Mouse (Mus musculus) CH12.LX (cell line): ENCODE measurements at regions not wholly inside any gene's neighbourhood (a gene's known extent, or its start where the extent isn't known, plus 50 kb on each side); places are given as distances from the start of the nearest gene placed in this dataset.
A peak's percentile ranks its signal among the peaks of the same experiment; 100 is the strongest.

Source experiments
- DNase-seq: peaks from one replicate; pipeline ENCODE4 v3.0.0-alpha.2; 2013; ENCODE audit errors: extremely low read depth
- H3K27ac ChIP-seq: 2 replicates; pipeline ENCODE4 v1.5.1; 2012; ENCODE audit warnings: low read depth, mild to moderate bottlenecking, control low read depth, moderate library complexity; ENCODE audit not compliant: insufficient read depth
- H3K27me3 ChIP-seq: replicated peaks from 2 replicates; pipeline ENCODE3; 2012; ENCODE audit warnings: inconsistent platforms
- H3K36me3 ChIP-seq, 2 experiments: replicated peaks in 1 of 2; 2 replicates each; pipeline versions ENCODE3 to v1.6.1; 2012; ENCODE audit warnings: inconsistent platforms in 1 of 2, low read length in 1 of 2, mild to moderate bottlenecking in 1 of 2, mixed read lengths in 1 of 2, moderate library complexity in 1 of 2; ENCODE audit not compliant: control insufficient read depth in 1 of 2, insufficient read depth in 1 of 2
- H3K4me1 ChIP-seq, 2 experiments: 2 replicates each; pipeline ENCODE4 v1.6.1; 2012; ENCODE audit warnings: inconsistent platforms in 1 of 2, moderate library complexity in 1 of 2; ENCODE audit not compliant: insufficient read depth in 2 of 2, control insufficient read depth in 1 of 2
- H3K4me2 ChIP-seq: 2 replicates; pipeline ENCODE4 v1.6.1; 2012; ENCODE audit warnings: low read depth, mild to moderate bottlenecking, control low read depth; ENCODE audit not compliant: poor library complexity, insufficient read depth, severe bottlenecking
- H3K4me3 ChIP-seq, 3 experiments: fragments of 150-350 bp in 1 of 3; sonication (generic) in 1 of 3; replicated peaks in 1 of 3; 2 replicates each; pipeline versions ENCODE3 to v1.5.1; 2011 to 2012; ENCODE audit warnings: low read depth in 2 of 3, low read length in 2 of 3, mild to moderate bottlenecking in 2 of 3, moderate library complexity in 2 of 3, control low read depth in 1 of 3, improper control_type of control experiment in 1 of 3, inconsistent platforms in 1 of 3, mixed read lengths in 1 of 3; ENCODE audit not compliant: poor library complexity in 1 of 3
- H3K79me2 ChIP-seq: replicated peaks from 2 replicates; pipeline ENCODE4 v1.6.1; 2012; ENCODE audit warnings: mild to moderate bottlenecking, moderate library complexity; ENCODE audit not compliant: control insufficient read depth, poor library complexity, insufficient read depth, severe bottlenecking; ENCODE audit errors: extremely low read depth
- H3K9ac ChIP-seq: 2 replicates; pipeline ENCODE4 v1.6.1; 2012; ENCODE audit warnings: low read depth, mild to moderate bottlenecking, control low read depth, moderate library complexity; ENCODE audit not compliant: insufficient read depth
- H3K9me3 ChIP-seq: replicated peaks from 2 replicates; pipeline ENCODE3; 2012; ENCODE audit warnings: low read length, inconsistent platforms, mixed read lengths
- ELF1 ChIP-seq: IDR thresholded peaks from 2 replicates; pipeline ENCODE4 v1.6.1; 2014; ENCODE audit warnings: low read depth, mild to moderate bottlenecking, inconsistent platforms, low read length, improper control_type of control experiment
- JUN ChIP-seq: IDR thresholded peaks from 2 replicates; pipeline ENCODE4 v1.6.1; 2011; ENCODE audit warnings: low read depth, mild to moderate bottlenecking, low read length, improper control_type of control experiment, moderate library complexity; ENCODE audit not compliant: insufficient read depth
- JUND ChIP-seq: conservative IDR thresholded peaks from 2 replicates; pipeline ENCODE4 v1.6.1; 2011; ENCODE audit warnings: low read depth, low read length, improper control_type of control experiment
- KAT2A ChIP-seq: IDR thresholded peaks from 2 replicates; pipeline ENCODE4 v1.6.1; 2012; ENCODE audit warnings: low read length, improper control_type of control experiment, inconsistent platforms; ENCODE audit not compliant: insufficient replicate concordance
- MAFK ChIP-seq: IDR thresholded peaks from 2 replicates; pipeline ENCODE4 v1.6.1; 2011; ENCODE audit warnings: low read length, improper control_type of control experiment; ENCODE audit not compliant: insufficient replicate concordance
- MAX ChIP-seq: IDR thresholded peaks from 2 replicates; pipeline ENCODE4 v1.6.1; 2011; ENCODE audit warnings: low read length, improper control_type of control experiment
- MEF2A ChIP-seq: IDR thresholded peaks from 2 replicates; pipeline ENCODE4 v1.6.1; 2014; ENCODE audit warnings: low read depth, mild to moderate bottlenecking, inconsistent platforms, low read length, improper control_type of control experiment, borderline replicate concordance
- MXI1 ChIP-seq: IDR thresholded peaks from 2 replicates; pipeline ENCODE4 v1.6.1; 2011; ENCODE audit warnings: mild to moderate bottlenecking, low read depth, low read length, improper control_type of control experiment
- NELFE ChIP-seq: IDR thresholded peaks from 2 replicates; pipeline ENCODE4 v1.6.1; 2011; ENCODE audit warnings: low read depth, low read length, improper control_type of control experiment
- NRF1 ChIP-seq: IDR thresholded peaks from 2 replicates; pipeline ENCODE4 v1.6.1; 2014; ENCODE audit warnings: low read depth, mild to moderate bottlenecking, inconsistent platforms, low read length, improper control_type of control experiment, moderate library complexity
- POLR2AphosphoS2 ChIP-seq: IDR thresholded peaks from 2 replicates; pipeline ENCODE4 v1.6.1; 2011; ENCODE audit warnings: low read depth, low read length, improper control_type of control experiment
- SIN3A ChIP-seq: IDR thresholded peaks from 2 replicates; pipeline ENCODE4 v1.6.1; 2012; ENCODE audit warnings: low read length, improper control_type of control experiment, inconsistent platforms
- TBP ChIP-seq: conservative IDR thresholded peaks from 2 replicates; pipeline ENCODE4 v1.6.1; 2011; ENCODE audit warnings: low read depth, low read length, improper control_type of control experiment
- TCF12 ChIP-seq: IDR thresholded peaks from 2 replicates; pipeline ENCODE4 v1.6.1; 2014; ENCODE audit warnings: low read depth, mild to moderate bottlenecking, inconsistent platforms, low read length, improper control_type of control experiment
- UBTF ChIP-seq: IDR thresholded peaks from 2 replicates; pipeline ENCODE4 v1.6.1; 2012; ENCODE audit warnings: low read depth, mild to moderate bottlenecking, inconsistent platforms, low read length, improper control_type of control experiment, moderate library complexity
- USF2 ChIP-seq: conservative IDR thresholded peaks from 2 replicates; pipeline ENCODE4 v1.6.1; 2011; ENCODE audit warnings: low read depth, low read length, improper control_type of control experiment
- ZC3H11A ChIP-seq: IDR thresholded peaks from 2 replicates; pipeline ENCODE4 v1.6.1; 2012; ENCODE audit warnings: low read depth, mild to moderate bottlenecking, inconsistent platforms, low read length, improper control_type of control experiment
- dilution Hi-C: fragments of 300-500 bp; cut with MboI; formaldehyde crosslinking; loops from 2 replicates; pipeline ENCODE4 v1.14.3; 2020; ENCODE audit warnings: low sequenced_read_pairs; ENCODE audit not compliant: extremely low pct_unique_long_range_greater_than_20kb, extremely low pct_ligation_motif_present
- in situ Hi-C: fragments of 300-500 bp; cut with MboI; formaldehyde crosslinking; loops from 3 replicates; pipeline ENCODE4 v1.14.3; 2019; ENCODE audit warnings: low sequenced_read_pairs, low pct_ligation_motif_present, low pct_unique_long_range_greater_than_20kb, mixed read lengths

DNA sequence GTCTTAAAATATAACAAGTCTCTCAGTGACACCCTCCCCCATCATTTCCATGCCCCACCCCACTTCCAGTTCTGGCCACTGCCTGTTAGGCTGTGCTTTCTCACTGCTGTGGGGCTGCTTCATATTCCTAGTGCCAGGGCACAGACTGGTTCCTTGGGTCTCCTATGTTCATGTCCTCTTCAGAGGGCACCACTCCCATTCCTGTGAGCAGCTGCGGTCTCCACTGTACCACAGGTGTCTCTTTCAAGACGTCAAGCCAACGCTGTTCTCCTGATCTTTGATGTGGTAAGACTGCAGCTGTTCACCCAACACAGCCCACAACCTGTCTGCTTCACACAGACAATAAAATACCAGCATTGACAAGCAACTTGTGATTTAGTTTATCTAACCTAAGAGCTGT, 204.5 kb downstream of the Ankrd50 start:
- dilution Hi-C loops (no loop called here), in situ Hi-C loops (no loop called here)
- Histone ChIP-seq H3K79me2 (no peaks in the 10 kb centered on the region), H3K27me3 (no peaks in the 10 kb centered on the region), H3K9ac (no peak overlapping the region), H3K4me2 (no peak overlapping the region), H3K27ac (no peak overlapping the region), H3K4me3 (no peak overlapping the region), H3K36me3 (no peaks in the 10 kb centered on the region), H3K9me3 (no peaks in the 10 kb centered on the region), H3K4me1 (peaks cover 2 to 32% of the 10 kb centered on the region in 2 experiments; a peak in 3 of 4 replicates)
- DNase-seq, result no peak
- TF ChIP-seq JUN (no peak), ELF1 (no peak), POLR2AphosphoS2 (no peak), TCF12 (peak; percentile 32; the same call in 1 of the 2 replicates)

DNA sequence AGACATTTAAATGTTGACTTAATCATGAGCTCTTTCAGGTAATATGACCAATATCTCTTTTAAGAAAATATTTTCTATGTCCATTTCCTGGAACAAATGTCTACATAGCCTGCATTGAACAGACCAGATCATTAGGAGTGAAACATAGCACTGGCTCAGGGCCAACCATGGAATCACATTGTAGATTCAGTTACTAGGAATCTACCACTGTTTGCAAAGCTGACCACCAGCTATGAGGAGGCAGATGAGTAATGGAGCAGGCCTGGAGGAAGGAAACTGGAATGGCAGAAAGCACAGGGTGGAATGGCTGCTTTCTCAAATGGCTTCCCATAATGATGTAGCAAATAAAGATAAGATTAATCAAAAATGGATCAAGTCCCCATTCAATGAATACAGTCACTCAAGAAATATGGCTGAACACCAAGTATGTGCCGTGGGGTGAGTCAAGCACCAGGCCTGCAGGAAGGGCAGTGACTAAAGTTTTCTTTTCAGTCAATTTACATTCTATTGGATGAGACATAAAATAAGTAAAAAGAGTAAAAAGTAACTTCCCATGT, 207.6 kb downstream of the Ankrd50 start:
- Histone ChIP-seq H3K9ac (no peak overlapping the region), H3K27me3 (no peaks in the 10 kb centered on the region), H3K4me2 (no peak overlapping the region), H3K27ac (no peak overlapping the region), H3K36me3 (no peaks in the 10 kb centered on the region), H3K4me1 (peaks cover 2 to 28% of the 10 kb centered on the region in 2 experiments; a peak in 3 of 4 replicates), H3K79me2 (no peaks in the 10 kb centered on the region), H3K4me3 (no peak overlapping the region), H3K9me3 (no peaks in the 10 kb centered on the region)
- TF ChIP-seq MAX (no peak), TCF12 (no peak), JUND (no peak), MXI1 (no peak), TBP (no peak), ZC3H11A (no peak), JUN (no peak), MEF2A (no peak), USF2 (no peak), KAT2A (no peak), ELF1 (no peak), MAFK (no peak), SIN3A (no peak), UBTF (no peak), NRF1 (no peak), NELFE (no peak)
- dilution Hi-C loops, result no loop called here
- in situ Hi-C loops, result no loop called here
- no peak for DNase-seq
